Mouse (Mus musculus): ENCODE measurements around the gene Selplg. TPM values are rescaled to one million over a fixed set of nuclear protein-coding genes. Genes with fewer than 3 reads are reported as not detected.

Gene Selplg
- total and polyA plus RNA-seq, 2 experiments from 2014 or later, result 1.1 to 1.8 TPM

DNA sequence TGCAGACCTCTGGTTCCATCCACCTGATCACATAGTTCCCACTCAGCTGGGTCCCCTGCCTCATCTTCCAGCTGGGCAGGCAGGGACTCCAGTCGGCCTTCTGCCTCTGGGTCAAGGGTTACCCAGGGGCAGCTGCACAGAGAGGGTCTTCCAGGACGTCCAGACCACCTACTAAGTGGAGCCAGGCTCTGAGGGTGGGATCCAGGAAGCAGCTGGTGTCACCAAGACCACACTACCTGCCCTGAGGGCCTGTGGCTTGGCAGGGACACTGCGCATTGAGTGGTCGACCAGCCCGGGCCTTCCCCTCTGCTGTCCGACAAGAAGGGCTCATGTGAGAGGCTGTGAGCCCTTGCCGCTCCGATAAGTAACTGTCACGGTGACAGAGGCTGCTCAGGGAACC lies 24.7 kb downstream of the Selplg start:
- DNase-seq (no peak), ATAC-seq (no peak)
- H3K27ac ChIP-seq (ENCODE audit: low read depth, low read length), result no peak overlapping the region
- no peaks in the 10 kb centered on the region for H3K9me3 ChIP-seq (ENCODE audit: low read length)
- no peaks in the 10 kb centered on the region for H3K27me3 ChIP-seq (ENCODE audit: insufficient read depth, low read length)
- no peak overlapping the region for H3K4me2 ChIP-seq (ENCODE audit: low read depth)
- no peaks in the 10 kb centered on the region for H3K36me3 ChIP-seq (ENCODE audit: insufficient read depth)
- H3K4me3 ChIP-seq (ENCODE audit: low read depth, low read length), result no peak overlapping the region
- WGBS, result 67% methylated on average over 9 of the region's 9 CpGs
- H3K9ac ChIP-seq, result no peak overlapping the region
- H3K4me1 ChIP-seq (ENCODE audit: insufficient read depth), result no peaks in the 10 kb centered on the region
- no peak for TF ChIP-seq CTCF (IDR thresholded peaks at IDR 0.05; ENCODE audit: low read depth)

DNA sequence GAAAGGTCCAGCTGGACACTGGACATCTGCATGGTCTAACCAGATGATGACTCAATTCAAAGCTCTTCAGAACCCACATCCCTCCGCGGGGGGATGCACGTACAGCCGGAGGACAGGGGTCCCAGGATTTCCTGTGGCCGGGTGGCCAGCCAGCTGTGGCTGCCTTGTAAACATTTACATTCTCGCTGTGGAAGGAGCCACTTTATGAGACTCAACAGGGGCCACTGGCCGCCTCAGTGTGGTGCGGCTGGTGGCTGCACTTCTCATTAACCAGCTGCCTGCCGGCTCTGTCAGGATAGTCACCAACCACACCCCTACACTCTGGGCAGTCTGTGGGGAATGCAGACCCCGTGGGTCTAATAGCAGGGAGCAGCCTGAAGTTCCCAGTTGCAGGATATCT lies 26.0 kb downstream of the Selplg start:
- no peak for TF ChIP-seq CTCF (IDR thresholded peaks at IDR 0.05; ENCODE audit: low read depth)
- ATAC-seq (no peak), DNase-seq (no peak)
- Histone ChIP-seq H3K4me2 (ENCODE audit: low read depth) (no peak overlapping the region), H3K4me3 (ENCODE audit: low read depth, low read length) (no peak overlapping the region), H3K36me3 (ENCODE audit: insufficient read depth) (no peaks in the 10 kb centered on the region), H3K9me3 (ENCODE audit: low read length) (no peaks in the 10 kb centered on the region), H3K27me3 (ENCODE audit: insufficient read depth, low read length) (no peaks in the 10 kb centered on the region), H3K9ac (no peak overlapping the region), H3K4me1 (ENCODE audit: insufficient read depth) (no peaks in the 10 kb centered on the region), H3K27ac (ENCODE audit: low read depth, low read length) (no peak overlapping the region)
- 52% methylated on average over 10 of the region's 10 CpGs for WGBS

DNA sequence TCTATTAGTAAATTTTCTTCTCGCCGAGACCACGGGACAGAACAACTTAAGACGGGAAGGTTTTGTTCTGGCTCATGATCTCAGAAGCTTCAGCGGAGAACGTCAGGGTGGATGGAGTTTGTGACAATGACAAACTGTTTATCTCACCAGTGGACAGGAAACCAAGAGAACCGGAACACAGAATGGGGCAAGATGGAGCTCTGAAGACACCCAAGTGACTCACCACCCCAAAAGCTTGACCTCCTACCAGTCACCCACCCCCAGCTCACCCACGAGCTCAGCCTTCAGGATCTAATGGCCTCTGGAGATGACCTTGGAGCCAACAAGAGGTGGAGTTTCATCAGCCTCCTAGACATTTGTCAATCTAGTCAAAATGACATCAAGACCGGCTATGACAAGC lies 27.1 kb downstream of the Selplg start:
- TF ChIP-seq CTCF (IDR thresholded peaks at IDR 0.05; ENCODE audit: low read depth), result no peak
- 90% methylated on average over 9 of the region's 9 CpGs for WGBS

DNA sequence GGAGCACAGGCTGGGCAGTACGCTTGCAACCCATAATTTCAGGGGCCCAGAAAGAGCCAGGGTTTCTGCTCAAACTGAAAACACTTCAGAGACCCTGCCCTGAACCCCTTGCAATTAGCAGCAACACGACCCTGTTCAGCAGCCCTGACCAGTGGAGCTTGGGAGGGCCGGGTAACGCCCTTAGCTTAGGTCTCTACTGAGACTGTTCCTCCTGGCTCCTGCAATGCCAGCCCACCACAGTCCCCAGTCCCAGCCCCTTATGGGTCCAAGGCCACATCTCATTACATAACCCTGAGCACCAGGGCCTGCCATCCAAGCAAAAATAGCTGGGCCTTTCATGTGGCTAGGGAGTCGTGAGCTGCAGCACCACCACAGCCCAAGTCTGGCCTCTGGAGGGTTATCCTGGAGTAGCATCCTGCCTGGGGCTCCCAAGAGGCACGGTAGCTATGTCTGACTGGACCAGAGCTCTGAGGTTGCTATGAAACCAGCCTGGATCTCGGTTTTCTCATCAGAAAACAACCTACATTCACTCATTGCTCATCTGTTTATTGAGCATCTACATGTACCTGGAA lies 28.0 kb downstream of the Selplg start:
- WGBS, result 71% methylated on average over 7 of the region's 7 CpGs
- no peaks in the 10 kb centered on the region for H3K4me1 ChIP-seq (ENCODE audit: insufficient read depth)
- no peak overlapping the region for H3K9ac ChIP-seq
- no peak for TF ChIP-seq CTCF (IDR thresholded peaks at IDR 0.05; ENCODE audit: low read depth)
- no peaks in the 10 kb centered on the region for H3K9me3 ChIP-seq (ENCODE audit: low read length)
- no peak overlapping the region for H3K27ac ChIP-seq (ENCODE audit: low read depth, low read length)
- H3K27me3 ChIP-seq (ENCODE audit: insufficient read depth, low read length), result no peaks in the 10 kb centered on the region
- no peak overlapping the region for H3K4me3 ChIP-seq (ENCODE audit: low read depth, low read length)
- H3K4me2 ChIP-seq (ENCODE audit: low read depth), result no peak overlapping the region
- ATAC-seq (no peak), DNase-seq (no peak)
- no peaks in the 10 kb centered on the region for H3K36me3 ChIP-seq (ENCODE audit: insufficient read depth)

More for the DNA sequence above, 27.1 kb downstream of the Selplg start:
- no peak overlapping the region for H3K4me3 ChIP-seq (ENCODE audit: low read depth, low read length)
- H3K9ac ChIP-seq, result no peak overlapping the region
- H3K27ac ChIP-seq (ENCODE audit: low read depth, low read length), result no peak overlapping the region
- no peaks in the 10 kb centered on the region for H3K4me1 ChIP-seq (ENCODE audit: insufficient read depth)
- DNase-seq (no peak), ATAC-seq (no peak)
- H3K4me2 ChIP-seq (ENCODE audit: low read depth), result no peak overlapping the region
- H3K36me3 ChIP-seq (ENCODE audit: insufficient read depth), result no peaks in the 10 kb centered on the region
- no peaks in the 10 kb centered on the region for H3K27me3 ChIP-seq (ENCODE audit: insufficient read depth, low read length)
- H3K9me3 ChIP-seq (ENCODE audit: low read length), result no peaks in the 10 kb centered on the region

DNA sequence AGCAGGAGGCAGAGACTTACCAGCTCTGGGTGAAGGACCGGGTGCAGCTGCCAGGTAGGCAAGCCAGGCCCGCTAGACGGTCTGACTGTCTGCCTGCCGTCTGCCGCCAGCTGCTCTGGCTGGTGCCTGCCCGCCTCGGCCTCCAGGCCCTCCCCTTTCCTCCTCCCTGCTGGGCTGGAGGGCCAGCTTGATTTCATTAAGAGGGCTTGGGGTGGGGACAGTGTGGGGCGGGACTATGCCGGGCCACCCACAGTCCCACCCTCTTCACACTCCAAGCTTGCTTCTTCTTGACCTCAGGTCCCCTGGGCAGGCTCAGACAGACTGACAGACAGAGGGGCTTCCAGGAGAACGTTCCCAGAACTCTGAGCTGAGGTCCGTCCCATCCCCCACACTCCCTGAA lies 32.2 kb downstream of the Selplg start, which contains the start of gene Tmem119:
Gene Tmem119 (minus strand): TSS at position 237 of the 400 bp plus-strand sequence.
- H3K27me3 ChIP-seq (ENCODE audit: insufficient read depth, low read length), result no peaks in the 10 kb centered on the region
- WGBS, result 1% methylated on average over 11 of the region's 11 CpGs
- H3K9ac ChIP-seq, result no peak within 1 kb of the TSS
- no peaks in the 10 kb centered on the region for H3K36me3 ChIP-seq (ENCODE audit: insufficient read depth)
- no peaks in the 10 kb centered on the region for H3K4me1 ChIP-seq (ENCODE audit: insufficient read depth)
- no peak within 1 kb of the TSS for H3K4me2 ChIP-seq (ENCODE audit: low read depth)
- no peak for TF ChIP-seq CTCF (IDR thresholded peaks at IDR 0.05; ENCODE audit: low read depth)
- no peak within 1 kb of the TSS for H3K27ac ChIP-seq (ENCODE audit: low read depth, low read length)
- peak; percentile 81 for ATAC-seq
- no peaks in the 10 kb centered on the region for H3K9me3 ChIP-seq (ENCODE audit: low read length)
- DNase-seq, result no peak
- no peak within 1 kb of the TSS for H3K4me3 ChIP-seq (ENCODE audit: low read depth, low read length)

DNA sequence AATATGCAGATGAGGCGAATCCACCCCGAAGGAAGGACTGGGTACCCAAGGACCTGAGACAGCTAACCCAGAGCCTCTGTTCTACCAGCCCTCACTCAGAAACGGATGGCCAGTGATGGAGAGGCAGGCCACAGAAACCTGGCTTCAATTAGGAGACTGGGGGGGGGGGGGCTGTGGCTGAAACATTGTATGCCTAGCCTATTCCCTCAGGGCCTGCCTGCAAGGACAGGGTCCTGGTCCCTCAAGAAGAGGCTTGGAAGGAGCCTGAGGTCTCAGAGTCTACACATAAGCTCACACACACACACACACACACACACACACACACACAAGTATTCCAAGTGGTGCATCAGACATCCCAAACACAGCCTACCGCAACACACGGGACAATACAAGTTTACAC lies 32.8 kb downstream of the Selplg start:
- Histone ChIP-seq H3K27me3 (ENCODE audit: insufficient read depth, low read length) (no peaks in the 10 kb centered on the region), H3K36me3 (ENCODE audit: insufficient read depth) (no peaks in the 10 kb centered on the region), H3K27ac (ENCODE audit: low read depth, low read length) (no peak overlapping the region), H3K9me3 (ENCODE audit: low read length) (no peaks in the 10 kb centered on the region), H3K4me2 (ENCODE audit: low read depth) (no peak overlapping the region), H3K4me3 (ENCODE audit: low read depth, low read length) (no peak overlapping the region), H3K4me1 (ENCODE audit: insufficient read depth) (no peaks in the 10 kb centered on the region), H3K9ac (no peak overlapping the region)
- ATAC-seq, result no peak
- DNase-seq, result no peak
- no peak for TF ChIP-seq CTCF (IDR thresholded peaks at IDR 0.05; ENCODE audit: low read depth)
- 42% methylated on average over 5 of the region's 5 CpGs for WGBS

DNA sequence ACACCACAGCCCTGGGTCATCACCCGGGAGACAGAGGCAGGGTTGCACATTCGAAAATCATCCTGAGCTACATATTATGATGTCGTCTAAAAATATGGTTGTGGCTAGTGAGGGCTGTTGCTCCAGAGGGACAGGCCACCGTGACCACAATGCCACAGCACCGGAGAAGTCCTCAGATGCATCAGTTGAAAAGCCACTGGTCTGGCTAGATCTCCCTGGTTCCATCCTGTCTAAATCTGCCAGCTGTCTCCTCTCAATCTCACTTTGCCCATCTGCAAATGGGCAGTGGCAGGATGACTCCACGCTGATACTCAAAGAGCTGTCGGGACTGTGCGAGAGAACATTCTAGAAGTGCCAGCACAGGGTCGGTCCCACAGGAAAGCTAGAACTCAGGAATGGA lies 33.9 kb downstream of the Selplg start:
- H3K9me3 ChIP-seq (ENCODE audit: low read length), result no peaks in the 10 kb centered on the region
- no peak for TF ChIP-seq CTCF (IDR thresholded peaks at IDR 0.05; ENCODE audit: low read depth)
- WGBS, result 90% methylated on average over 9 of the region's 9 CpGs
- no peaks in the 10 kb centered on the region for H3K4me1 ChIP-seq (ENCODE audit: insufficient read depth)
- no peaks in the 10 kb centered on the region for H3K27me3 ChIP-seq (ENCODE audit: insufficient read depth, low read length)
- no peak overlapping the region for H3K4me3 ChIP-seq (ENCODE audit: low read depth, low read length)
- H3K9ac ChIP-seq, result no peak overlapping the region
- DNase-seq (no peak), ATAC-seq (no peak)
- H3K36me3 ChIP-seq (ENCODE audit: insufficient read depth), result no peaks in the 10 kb centered on the region
- H3K27ac ChIP-seq (ENCODE audit: low read depth, low read length), result no peak overlapping the region
- no peak overlapping the region for H3K4me2 ChIP-seq (ENCODE audit: low read depth)

Data from forebrain, postnatal 0 days (tissue).